Mouse (Mus musculus) macrophage (primary cell): Measurements from ENCODE around the gene Siah2. TPM values are rescaled to one million over a fixed set of nuclear protein-coding genes. Genes with fewer than 3 reads are reported as not detected.

Experiments used
- H3K27ac ChIP-seq: fragments of 350-480 bp; formaldehyde crosslinking; 2 replicates; pipeline ENCODE4 v1.9.0; 2021
- H3K36me3 ChIP-seq: fragments of 350-480 bp; formaldehyde crosslinking; 2 replicates; pipeline ENCODE4 v1.9.0; 2021; ENCODE audit errors: inconsistent target
- H3K4me3 ChIP-seq: fragments of 350-480 bp; formaldehyde crosslinking; 2 replicates; pipeline ENCODE4 v1.9.0; 2021; ENCODE audit errors: inconsistent target
- H3K79me2 ChIP-seq: fragments of 350-480 bp; formaldehyde crosslinking; 2 replicates; pipeline ENCODE4 v1.9.0; 2021; ENCODE audit errors: inconsistent target
- WGBS: methylation state at CpG from one replicate; pipeline ENCODE4 v1.1.7; 2026; ENCODE audit warnings: inconsistent platforms; ENCODE audit not compliant: missing documents; 5-methylcytosine and 5-hydroxymethylcytosine counted together
- polyA plus RNA-seq: library from polyadenylated mRNA; stranded (reverse); fragments of 250-400 nt; gene quantifications from 3 replicates; pipeline ENCODE4 v1.2.4, GENCODE M21; 2018; ENCODE audit warnings: inconsistent platforms

Gene Siah2
- polyA plus RNA-seq, 1 experiment from 2014 or later, result 3.3 TPM

DNA sequence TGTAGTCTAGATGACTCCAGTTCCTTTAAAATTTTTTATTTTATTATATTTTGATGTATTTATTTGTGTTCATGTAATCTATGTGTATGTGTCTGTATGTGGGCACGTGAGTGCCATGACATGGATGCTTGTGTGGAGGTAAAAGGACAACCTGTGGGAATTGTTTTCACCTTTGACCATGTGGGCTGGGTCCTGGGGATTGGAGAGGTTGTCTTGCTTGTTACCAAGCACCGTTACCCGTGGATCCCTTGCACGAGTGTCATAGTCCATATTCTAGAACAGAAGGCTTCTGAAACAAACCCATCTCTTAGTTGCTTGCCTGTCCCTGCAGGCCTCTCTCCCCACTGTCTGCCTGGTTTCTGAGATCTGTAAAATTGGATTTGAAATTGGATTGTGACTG, 31.6 kb downstream of the Siah2 start:
- no peak overlapping the region for H3K4me3 ChIP-seq
- WGBS, result 91% methylated on average over 4 of the region's 4 CpGs
- H3K27ac ChIP-seq, result no peak overlapping the region
- no peaks in the 10 kb centered on the region for H3K79me2 ChIP-seq
- H3K36me3 ChIP-seq, result no peaks in the 10 kb centered on the region

DNA sequence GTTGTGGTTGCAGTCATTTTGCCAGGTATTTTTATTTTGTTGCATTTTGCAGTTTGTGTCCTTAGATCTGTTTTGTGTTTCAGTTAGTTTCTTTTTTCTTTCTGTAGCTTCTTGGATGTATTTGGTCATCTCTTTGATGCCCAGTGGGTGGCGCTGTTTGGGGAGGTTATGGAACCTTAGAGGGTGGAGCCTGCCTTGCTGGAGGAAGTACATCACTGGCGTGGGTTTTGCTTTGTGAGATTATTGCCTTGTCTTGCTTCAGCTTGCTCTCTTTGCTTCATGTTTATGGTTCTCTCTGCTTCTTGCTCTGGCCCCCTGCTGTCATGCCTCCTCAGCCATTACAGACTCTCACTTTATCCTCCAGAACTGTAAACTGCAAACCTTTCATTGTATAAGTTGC, 34.8 kb downstream of the Siah2 start:
- H3K79me2 ChIP-seq, result no peaks in the 10 kb centered on the region
- WGBS, result 11% methylated on average over 2 of the region's 2 CpGs
- H3K4me3 ChIP-seq, result no peak overlapping the region
- H3K27ac ChIP-seq, result no peak overlapping the region
- no peaks in the 10 kb centered on the region for H3K36me3 ChIP-seq

DNA sequence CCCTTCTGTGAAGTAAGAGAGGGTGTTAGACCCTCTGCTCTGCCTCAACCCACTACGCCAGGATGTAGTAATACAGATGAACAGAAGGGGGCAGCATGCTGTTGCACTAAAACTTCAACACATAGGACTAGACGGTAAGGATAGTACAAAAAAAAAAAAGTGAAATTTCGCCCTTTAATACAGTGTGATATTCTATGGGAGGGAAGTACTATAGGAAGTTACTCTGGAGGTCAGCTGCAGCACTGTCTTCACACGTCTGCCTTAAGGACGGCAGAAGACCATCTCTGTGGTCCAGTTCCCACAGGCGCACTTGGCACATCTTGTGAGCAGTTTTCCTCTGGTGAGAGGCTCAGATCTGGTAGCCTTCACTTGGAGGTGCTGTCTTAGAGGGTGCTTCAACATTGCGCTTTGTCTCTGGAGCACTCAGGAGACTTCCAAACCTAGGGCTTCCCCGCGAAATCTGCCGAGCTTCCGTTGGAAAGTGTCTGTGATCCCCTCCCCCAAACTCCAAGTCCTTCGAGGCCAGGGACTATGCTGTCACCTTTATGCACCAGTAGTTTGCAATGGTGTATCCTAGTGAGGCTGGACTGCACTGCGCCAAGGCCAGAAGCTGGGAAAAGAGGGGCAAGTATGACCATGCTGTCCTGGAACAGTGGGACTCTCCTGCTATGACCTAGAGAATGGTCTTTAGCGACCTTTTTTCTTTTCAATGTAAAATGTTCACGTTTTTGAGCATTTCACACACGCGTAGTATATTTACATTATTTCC, 36.7 kb downstream of the Siah2 start:
- H3K79me2 ChIP-seq, result no peaks in the 10 kb centered on the region
- H3K27ac ChIP-seq, result no peak overlapping the region
- H3K36me3 ChIP-seq, result no peaks in the 10 kb centered on the region
- 64% methylated on average over 17 of the region's 17 CpGs for WGBS
- no peak overlapping the region for H3K4me3 ChIP-seq

- Histone ChIP-seq H3K79me2 (no peaks in the 10 kb centered on the region), H3K36me3 (no peaks in the 10 kb centered on the region), H3K4me3 (no peak overlapping the region), H3K27ac (no peak overlapping the region)
- WGBS, result 51% methylated on average over 4 of the region's 5 CpGs
Measured at GRCm38 (mm10) chr3:58653907-58654306, 38.3 kb downstream of the Siah2 start.

DNA sequence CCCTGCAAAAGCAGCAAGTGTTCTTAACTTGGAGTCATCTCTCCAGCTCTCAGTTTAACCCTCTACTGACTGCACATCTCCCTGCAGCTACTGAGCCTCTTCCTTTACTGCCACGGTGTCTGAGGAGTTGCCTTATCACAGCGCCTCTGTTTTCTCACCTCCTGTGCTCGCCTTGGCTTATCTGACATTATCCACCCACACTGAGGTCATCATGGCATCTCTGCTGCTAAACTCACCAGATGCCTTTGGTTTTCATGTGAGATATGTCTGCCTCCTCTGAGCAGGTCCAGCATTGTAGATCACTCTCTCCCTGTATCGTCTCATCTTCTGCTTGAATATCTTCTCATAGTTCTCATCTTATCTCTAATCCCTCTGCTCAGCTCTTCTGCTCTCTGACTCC, 41.9 kb downstream of the Siah2 start:
- Histone ChIP-seq H3K4me3 (no peak overlapping the region), H3K27ac (no peak overlapping the region), H3K36me3 (no peaks in the 10 kb centered on the region), H3K79me2 (no peaks in the 10 kb centered on the region)
- WGBS, result 91% methylated on average over 4 of the region's 4 CpGs

GRCm38 (mm10) chr3:58647179-58647578, 45.0 kb downstream of the Siah2 start:
- 86% methylated on average over 2 of the region's 2 CpGs for WGBS

DNA sequence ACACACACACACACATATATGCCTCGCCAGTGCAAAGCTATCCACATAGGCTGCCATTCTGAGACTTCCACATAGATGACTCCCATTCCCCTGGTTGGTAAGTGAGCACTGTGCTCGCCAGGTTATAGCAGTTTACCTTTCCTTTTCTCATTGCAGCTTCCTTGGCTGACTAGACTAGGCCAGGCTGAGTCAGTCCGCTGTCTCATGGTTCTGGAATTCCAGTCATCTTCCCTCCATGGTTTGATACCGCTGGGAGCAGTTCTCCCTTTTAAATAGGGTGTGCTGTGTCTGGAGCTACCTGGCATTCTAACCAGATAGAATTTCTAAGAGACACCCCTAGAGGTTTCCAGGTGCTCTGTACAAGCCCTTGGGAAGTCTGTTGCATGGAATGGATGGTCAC, 46.0 kb downstream of the Siah2 start:
- no peaks in the 10 kb centered on the region for H3K79me2 ChIP-seq
- H3K27ac ChIP-seq, result no peak overlapping the region
- no peaks in the 10 kb centered on the region for H3K36me3 ChIP-seq
- no peak overlapping the region for H3K4me3 ChIP-seq
- WGBS, result 95% methylated on average over 4 of the region's 4 CpGs

More at GRCm38 (mm10) chr3:58647179-58647578, 45.0 kb downstream of the Siah2 start:
- H3K36me3 ChIP-seq, result no peaks in the 10 kb centered on the region
- H3K27ac ChIP-seq, result no peak overlapping the region
- no peak overlapping the region for H3K4me3 ChIP-seq
- H3K79me2 ChIP-seq, result no peaks in the 10 kb centered on the region

DNA sequence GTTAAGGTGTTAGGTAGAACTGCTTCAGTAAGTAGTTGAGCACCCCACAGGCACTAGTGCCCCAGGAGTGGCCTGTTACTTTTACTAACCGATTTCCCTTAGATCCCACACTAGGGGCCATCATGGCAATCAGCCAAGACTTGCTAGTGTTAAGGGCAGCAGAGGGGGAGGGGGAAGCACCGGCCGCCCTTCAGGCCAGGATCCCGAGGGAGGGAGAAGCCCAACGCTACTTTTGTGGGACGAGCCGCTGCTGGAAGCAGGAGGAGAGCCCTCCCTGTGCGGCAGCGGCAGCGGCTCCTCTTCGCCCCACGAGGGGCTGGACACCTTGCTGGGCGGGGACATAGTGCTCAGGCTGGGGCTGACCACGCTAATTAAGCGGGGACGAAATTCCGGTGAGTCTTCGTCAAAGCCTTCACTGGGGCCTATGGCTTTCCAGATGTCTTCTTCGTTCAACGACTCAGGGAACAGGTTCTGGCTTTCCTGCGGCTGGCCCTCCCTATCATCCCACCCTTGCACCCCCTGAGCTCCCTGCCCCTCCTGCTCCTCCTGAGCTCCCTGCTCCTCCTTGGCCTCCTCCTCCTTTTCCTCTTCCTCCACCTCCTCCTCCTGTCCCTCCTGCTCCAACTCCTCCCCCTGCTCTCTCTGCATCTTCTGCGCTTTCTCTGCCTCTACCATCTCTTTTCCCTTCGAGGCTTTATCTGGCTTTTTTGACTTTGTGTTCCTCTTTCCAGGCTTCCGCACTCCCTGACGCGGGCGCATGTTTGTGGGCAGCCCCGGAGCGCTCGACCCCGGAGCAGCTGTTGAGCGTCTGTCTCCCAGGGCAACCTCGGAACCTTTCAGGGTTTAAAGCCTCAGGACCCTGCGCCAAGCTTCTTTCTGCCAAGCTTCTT, 55.5 kb downstream of the Siah2 start, which contains the start of gene Erich6:
Gene Erich6 (minus strand): TSS at position 802 of the 890 bp plus-strand sequence.
- Histone ChIP-seq H3K79me2 (no peaks in the 10 kb centered on the region), H3K4me3 (peak within 1 kb of the TSS; percentile 15; the same call in 1 of the 2 replicates), H3K36me3 (no peaks in the 10 kb centered on the region), H3K27ac (no peak within 1 kb of the TSS)
- WGBS, result 2% methylated on average over 33 of the region's 34 CpGs

DNA sequence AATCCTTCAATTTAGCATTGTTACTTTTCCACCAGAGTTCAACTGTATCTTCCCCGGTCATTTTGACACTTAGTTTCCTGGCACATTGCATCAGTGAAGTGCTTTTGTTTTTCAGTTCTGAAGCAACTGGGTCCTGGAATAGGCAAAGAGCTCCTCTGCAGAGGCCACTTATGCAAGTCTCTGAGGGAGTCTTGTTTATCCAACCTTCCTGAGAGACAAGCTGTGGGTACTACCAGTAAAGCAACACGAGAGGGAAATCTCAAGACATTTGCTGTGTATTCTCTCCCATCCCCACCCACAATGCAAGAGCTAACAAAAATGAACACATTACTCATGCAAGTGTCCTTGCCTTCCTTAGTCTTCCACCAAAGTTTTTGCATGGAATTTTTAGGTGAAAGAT, 60.5 kb downstream of the Siah2 start:
- H3K4me3 ChIP-seq, result no peak overlapping the region
- no peaks in the 10 kb centered on the region for H3K79me2 ChIP-seq
- 87% methylated on average over 2 of the region's 2 CpGs for WGBS
- H3K36me3 ChIP-seq, result no peaks in the 10 kb centered on the region
- no peak overlapping the region for H3K27ac ChIP-seq

- Histone ChIP-seq H3K36me3 (no peaks in the 10 kb centered on the region), H3K79me2 (no peaks in the 10 kb centered on the region), H3K27ac (no peak overlapping the region), H3K4me3 (no peak overlapping the region)
- WGBS, result 96% methylated on average over 4 of the region's 4 CpGs
Measured at GRCm38 (mm10) chr3:58624981-58625380, 67.2 kb downstream of the Siah2 start.

Other genes with a start within 250 kb of the Siah2 start
- 43.6 to 76.2 TPM (median 51.3 TPM) in 3 replicates for gene Eif2a, start 166.6 kb downstream of the Siah2 start, polyA plus RNA-seq
- 104 to 207 TPM (median 148 TPM) in 3 replicates for gene Serp1, start 166.5 kb downstream of the Siah2 start, polyA plus RNA-seq
- 154 to 176 TPM (median 162 TPM) in 3 replicates for gene Selenot, start 115.8 kb downstream of the Siah2 start, polyA plus RNA-seq
- not detected in 3 replicates for gene Erich6, start 55.2 kb downstream of the Siah2 start, polyA plus RNA-seq
- gene Mindy4b-ps, start 129.9 kb upstream of the Siah2 start, polyA plus RNA-seq, result not detected in 3 replicates
- gene Clrn1, start 192.9 kb upstream of the Siah2 start, polyA plus RNA-seq, result not detected in 3 replicates